Mouse (Mus musculus): Measurements from ENCODE around the gene Kcnn1.
A peak's percentile ranks its signal among the peaks of the same experiment; 100 is the strongest.
"Not testable (repeated sequence)": the region's sequence is repeated elsewhere in the genome, so short reads cannot be mapped to it uniquely, and the experiment has no call there.

The Kcnn1 gene

DNA sequence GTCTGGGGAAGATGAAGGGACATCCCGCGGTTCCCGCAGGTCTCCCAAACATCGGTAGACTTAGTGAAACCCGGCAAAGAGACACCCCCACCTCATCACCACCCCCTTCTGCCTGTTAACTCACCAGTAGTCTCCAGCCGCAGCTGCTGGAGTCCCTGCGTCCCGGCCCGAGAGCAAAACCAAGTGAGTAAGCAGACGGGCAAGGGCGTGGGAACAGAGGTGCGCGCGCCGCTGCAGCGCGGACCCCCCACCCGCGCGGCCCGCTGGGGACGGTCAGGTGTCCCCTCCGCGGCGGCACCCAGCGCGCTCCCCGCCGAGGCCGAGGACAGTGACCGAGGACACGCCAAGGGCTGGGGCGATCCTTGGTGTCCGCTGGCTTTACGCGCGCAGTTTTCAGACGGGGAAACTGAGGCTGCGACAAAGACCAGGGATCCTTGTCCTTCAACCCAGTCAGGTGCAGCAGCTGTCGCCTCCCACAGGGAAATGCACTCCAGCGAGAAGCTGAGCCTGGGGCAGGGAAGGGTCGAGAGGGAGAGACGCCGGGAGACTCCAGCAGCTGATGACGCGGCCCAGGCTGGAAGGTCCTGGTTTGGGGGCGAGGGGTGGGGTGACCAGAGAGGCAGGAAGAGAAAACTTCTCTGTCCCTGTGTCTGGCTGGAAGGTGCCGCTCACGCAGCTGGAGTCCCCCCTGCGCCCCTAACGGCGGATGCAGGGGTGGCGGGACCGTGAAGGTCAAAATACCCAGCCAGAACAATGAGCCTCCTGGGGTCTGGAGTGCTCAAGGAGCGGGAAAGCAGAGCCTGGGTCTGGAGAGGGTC is at the start of gene Kcnn1:
TSS of gene Kcnn1 (minus strand) at position 435 of the 818 bp plus-strand sequence.
- peak; percentile 65 for DNase-seq (ENCODE audit: extremely low spot score, low spot score)

DNA sequence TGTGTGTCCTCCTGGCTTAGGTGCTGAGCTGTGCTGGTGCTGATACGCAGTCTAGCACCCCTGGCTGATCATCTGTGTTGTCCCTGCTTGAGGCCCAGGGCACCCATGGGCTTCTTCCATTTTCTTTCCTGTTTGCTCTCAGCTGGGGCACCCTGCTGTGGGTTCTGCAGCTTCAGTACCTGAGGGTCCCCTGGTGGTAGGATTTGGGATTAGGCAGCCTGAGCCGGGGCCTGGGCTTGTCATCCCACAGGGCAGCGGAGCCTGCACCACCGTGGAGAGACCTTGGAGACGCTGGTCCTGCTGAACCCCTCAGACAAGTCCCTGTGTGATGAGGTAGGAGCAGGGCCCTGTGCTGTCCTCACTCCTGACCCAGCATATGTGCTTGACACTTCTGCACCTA is 48.5 kb upstream of the Kcnn1 start:
- DNase-seq (ENCODE audit: extremely low spot score, low spot score), result no peak

DNA sequence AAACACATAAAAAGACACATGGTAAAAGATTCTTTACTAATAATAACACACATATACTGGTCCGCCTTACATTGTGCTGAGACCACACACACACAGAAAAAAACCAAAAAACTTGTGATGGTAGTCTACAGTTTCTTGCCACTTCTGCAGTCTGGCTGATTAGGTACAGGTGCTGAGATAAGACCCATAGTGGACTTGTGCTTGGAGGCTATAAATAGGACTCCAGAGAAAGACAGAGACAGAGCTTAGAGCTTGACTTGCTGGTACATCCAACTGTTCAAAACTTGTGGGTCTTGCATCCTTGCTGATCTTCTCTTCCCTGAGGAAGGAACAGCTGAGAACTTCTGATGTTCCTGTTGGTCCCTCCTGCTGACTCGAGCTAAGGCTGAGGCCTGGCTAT is 44.5 kb upstream of the Kcnn1 start:
- DNase-seq (ENCODE audit: extremely low spot score, low spot score), result no peak

GRCm38 (mm10) chr8:70905831-70906736 is 43.0 kb upstream of the Kcnn1 start, which contains the start of gene Map1s:
Map1s (plus strand) TSS chr8:70905932.
- DNase-seq (ENCODE audit: extremely low spot score, low spot score), result peak; percentile 93

DNA sequence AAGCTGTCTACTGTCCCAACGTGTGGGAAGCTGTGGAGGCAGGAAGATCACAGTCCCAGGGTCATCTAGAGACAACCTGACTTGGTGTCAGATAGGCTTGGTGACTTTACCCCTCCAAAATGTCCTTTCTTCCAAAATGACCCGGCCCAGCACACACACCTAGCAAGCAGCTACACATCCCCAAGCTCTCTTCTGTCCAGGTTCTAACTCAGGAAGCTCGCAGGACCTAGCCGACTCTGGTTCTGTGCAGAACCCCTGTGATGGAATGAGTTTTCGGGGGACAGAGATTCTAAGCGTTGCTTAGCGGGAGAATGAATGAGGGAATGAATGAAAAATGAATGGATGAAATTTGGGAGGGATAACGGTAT is 42.4 kb upstream of the Kcnn1 start:
- no peak for DNase-seq (ENCODE audit: extremely low spot score, low spot score)

- DNase-seq (ENCODE audit: extremely low spot score, low spot score), result no peak
Measured at GRCm38 (mm10) chr8:70904532-70904931, 41.5 kb upstream of the Kcnn1 start.

DNA sequence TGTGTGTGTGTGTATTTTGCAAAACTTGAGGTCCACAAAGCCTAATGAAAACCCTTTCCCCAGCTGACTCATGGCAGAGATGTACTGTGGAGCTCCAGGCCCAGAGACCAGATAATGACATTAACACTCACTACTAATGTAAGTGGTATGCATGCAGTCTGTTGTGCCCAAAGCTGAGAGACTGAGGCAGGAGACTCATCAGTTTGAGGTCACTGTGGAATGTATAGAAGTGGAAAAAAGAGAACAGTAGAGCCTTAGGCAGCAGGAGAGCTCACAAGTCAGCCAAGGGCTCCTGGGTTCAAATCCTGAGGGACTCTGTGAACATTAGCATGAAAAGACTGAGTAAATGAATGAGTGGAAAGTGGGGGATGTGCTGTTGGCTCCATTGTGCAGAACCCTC is 40.5 kb upstream of the Kcnn1 start:
- no peak for DNase-seq (ENCODE audit: extremely low spot score, low spot score)

DNA sequence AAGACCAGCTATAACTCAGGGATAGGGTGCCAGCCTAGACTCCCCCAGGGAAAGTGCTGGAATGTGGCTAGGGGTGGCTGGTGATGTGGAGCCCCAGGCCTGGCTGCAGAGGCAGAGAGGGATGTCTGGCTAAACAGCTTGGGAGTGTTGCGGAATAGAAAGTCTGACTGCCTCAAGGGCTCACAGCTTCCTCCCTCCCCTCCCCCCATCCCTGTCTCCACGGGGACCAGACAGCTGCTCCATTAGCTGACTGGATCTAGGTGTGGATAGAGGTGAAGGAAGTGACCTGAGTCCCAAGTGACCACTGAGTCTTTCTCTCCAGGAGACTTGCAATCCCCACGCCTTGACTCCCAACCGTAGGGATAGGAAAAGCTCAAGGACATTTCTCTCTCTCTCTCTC is 40.1 kb upstream of the Kcnn1 start:
- DNase-seq (ENCODE audit: extremely low spot score, low spot score), result no peak

- DNase-seq (ENCODE audit: extremely low spot score, low spot score), result no peak
Measured at GRCm38 (mm10) chr8:70902211-70902610, 39.2 kb upstream of the Kcnn1 start.

DNA sequence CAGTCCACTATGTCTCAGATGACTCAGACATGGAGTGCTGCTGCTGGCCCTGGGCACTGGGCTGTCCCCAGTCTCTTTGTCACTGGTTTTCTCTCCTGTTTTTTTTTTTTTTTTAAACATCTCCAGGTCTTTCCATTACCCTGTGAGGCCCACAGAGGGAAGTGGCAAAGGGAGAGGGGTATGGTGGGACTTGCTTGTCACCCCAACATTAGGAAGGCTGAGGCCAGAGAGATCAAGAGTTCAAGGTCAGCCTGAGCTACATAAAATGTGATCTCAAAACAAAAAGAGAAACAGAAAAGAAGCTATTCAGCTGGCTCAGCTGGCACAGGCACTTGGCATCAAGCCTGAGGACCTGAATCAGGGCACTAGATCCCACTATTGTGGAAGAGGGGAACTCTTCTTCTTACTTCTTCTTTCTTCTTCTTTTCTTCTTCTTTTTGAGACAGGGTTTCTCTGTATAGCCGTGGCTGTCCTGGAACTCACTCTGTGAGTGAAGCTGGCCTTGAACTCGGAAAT is 37.9 kb upstream of the Kcnn1 start:
- DNase-seq (ENCODE audit: extremely low spot score, low spot score), result no peak

DNA sequence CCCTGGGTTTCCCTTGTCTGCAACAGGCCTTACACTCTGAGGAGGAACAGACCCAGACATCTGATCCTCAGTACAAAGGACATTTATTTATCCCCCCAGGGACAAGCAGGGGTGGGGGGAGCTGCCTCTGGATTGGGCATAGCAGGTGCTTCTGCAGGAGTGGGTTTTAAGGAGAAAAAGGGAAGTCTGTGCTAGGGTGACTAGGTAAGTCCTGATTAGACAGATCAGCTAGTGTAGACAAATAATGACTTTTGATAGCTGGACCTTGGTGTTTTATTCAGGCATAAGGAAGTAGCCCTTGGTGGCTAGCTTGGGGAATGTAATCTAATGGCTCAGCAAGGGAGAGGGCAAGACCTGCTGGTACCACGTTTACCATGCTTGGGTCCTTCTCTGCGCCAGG is 36.2 kb upstream of the Kcnn1 start:
- no peak for DNase-seq (ENCODE audit: extremely low spot score, low spot score)

GRCm38 (mm10) chr8:70898661-70899198 is 35.7 kb upstream of the Kcnn1 start:
- no peak for DNase-seq (ENCODE audit: extremely low spot score, low spot score)

GRCm38 (mm10) chr8:70897681-70898413 is 34.8 kb upstream of the Kcnn1 start:
- peak; percentile 92 for DNase-seq (ENCODE audit: extremely low spot score, low spot score)

DNA sequence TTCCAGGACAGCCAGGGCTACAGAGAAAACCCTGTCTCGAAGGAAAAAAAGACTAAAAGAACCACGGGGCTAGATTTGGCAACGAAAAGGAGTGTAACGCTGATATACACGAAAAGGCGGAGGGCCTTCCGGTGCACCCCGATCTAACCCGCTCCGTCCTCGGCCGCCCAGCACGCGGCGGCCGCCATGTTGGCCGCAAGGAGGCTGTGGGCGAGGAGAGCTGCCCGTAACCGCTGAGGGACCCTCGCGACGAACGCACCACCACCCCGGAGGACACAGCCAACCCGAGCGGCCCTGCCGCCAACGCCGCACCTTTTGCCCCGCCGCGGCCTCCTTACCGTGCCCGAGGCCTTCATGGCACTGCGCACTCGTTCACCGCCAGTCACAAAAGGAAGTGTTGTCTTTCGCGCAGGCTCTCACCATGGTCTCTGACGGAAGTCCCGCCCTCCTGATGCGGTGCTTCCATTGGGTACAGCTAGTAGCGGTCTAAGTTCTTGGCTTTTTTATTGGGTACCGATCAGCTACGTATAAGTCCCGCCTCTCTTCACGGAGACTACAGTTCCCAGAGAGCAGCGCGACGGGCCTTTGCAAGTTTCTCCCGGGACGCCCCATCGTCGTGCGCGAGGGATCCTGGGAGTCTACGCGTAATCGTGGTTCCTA is 34.1 kb upstream of the Kcnn1 start, which contains the start of gene Rpl18a:
TSS of gene Rpl18a (minus strand) at position 392 of the 660 bp plus-strand sequence.
- DNase-seq (ENCODE audit: extremely low spot score, low spot score), result peak; percentile 97

DNA sequence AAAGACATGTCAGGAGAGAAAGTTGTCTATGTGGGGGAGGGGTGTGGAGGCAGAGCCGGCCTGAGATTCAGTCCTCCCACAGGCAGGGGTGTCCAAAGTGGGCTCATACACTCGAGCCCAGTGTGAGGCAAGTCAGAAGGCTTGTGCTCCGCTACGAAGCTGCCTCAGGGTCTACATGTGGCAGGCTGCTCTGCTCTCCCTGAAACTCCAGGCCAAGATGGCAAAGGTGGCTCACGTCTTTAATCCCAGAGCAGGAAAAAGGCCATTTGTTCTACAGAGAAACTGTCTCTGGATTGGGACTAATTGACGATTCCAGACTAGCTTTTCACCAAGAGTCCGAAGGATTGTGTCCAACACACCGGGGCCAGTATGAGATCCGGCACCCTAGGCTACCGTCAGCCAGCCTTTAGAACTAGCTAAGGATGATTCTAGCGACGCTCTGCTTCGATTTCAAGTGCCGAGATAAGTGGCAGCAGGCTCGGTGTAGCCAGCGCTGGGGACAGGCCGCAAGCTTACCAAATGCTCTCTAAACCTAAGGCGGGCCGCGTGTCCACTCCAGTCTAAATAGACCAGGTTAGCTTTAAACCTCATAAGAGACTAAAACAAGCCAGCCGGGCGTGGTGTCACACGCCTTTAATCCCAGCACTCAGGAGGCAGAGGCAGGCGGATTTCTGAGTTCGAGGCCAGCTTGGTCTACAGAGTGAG is 33.4 kb upstream of the Kcnn1 start:
- no peak for DNase-seq (ENCODE audit: extremely low spot score, low spot score)

- not testable (repeated sequence) for DNase-seq (ENCODE audit: extremely low spot score, low spot score)
Measured at GRCm38 (mm10) chr8:70895571-70896259, 32.7 kb upstream of the Kcnn1 start.

GRCm38 (mm10) chr8:70894771-70895545 is 31.9 kb upstream of the Kcnn1 start:
- no peak for DNase-seq (ENCODE audit: extremely low spot score, low spot score)

- DNase-seq (ENCODE audit: extremely low spot score, low spot score), result no peak
Measured at GRCm38 (mm10) chr8:70894385-70894720, 31.3 kb upstream of the Kcnn1 start.

Data from neural tube, embryonic 10.5 days (tissue).